Mouse (Mus musculus) heart, adult 2 months (tissue): ENCODE data around the gene Arhgef17. TPM values are rescaled to one million over a fixed set of nuclear protein-coding genes. Genes with fewer than 3 reads are reported as not detected.

Source experiments
- DNase-seq, 2 experiments: peaks; one replicate each; pipeline ENCODE4 v3.0.0; 2021
- H3K27ac ChIP-seq: fragments of 200-600 bp; 2 replicates; pipeline ENCODE4 v1.8.1; 2022
- H3K27me3 ChIP-seq: fragments of 200-500 bp; 2 replicates; pipeline ENCODE4 v1.6.1; 2012; ENCODE audit warnings: mild to moderate bottlenecking, low read length, inconsistent platforms, mixed read lengths; ENCODE audit not compliant: control insufficient read depth, insufficient read depth
- H3K36me3 ChIP-seq: fragments of 200-500 bp; 2 replicates; pipeline ENCODE4 v1.6.1; 2012; ENCODE audit warnings: low read length, inconsistent platforms; ENCODE audit not compliant: control insufficient read depth, insufficient read depth
- H3K4me1 ChIP-seq: fragments of 200-500 bp; 2 replicates; pipeline ENCODE4 v1.6.1; 2011; ENCODE audit warnings: low read length; ENCODE audit not compliant: control insufficient read depth, insufficient read depth
- H3K4me3 ChIP-seq: fragments of 200-600 bp; 2 replicates; pipeline ENCODE4 v1.8.1; 2022
- H3K79me2 ChIP-seq: fragments of 200-500 bp; replicated peaks from 2 replicates; pipeline ENCODE4 v1.6.1; 2012; ENCODE audit warnings: mild to moderate bottlenecking, inconsistent platforms, low read length, moderate library complexity, mixed read lengths; ENCODE audit not compliant: control insufficient read depth, insufficient read depth
- H3K9ac ChIP-seq: fragments of 200-500 bp; 2 replicates; pipeline ENCODE4 v1.6.1; 2012; ENCODE audit warnings: low read depth, mild to moderate bottlenecking, control low read depth, inconsistent platforms, low read length, mixed read lengths
- CTCF ChIP-seq: fragments of 200-600 bp; IDR thresholded peaks from 2 replicates; pipeline ENCODE4 v1.8.1; 2022; ENCODE audit warnings: antibody characterized with exemption, mild to moderate bottlenecking, moderate library complexity
- EP300 ChIP-seq: fragments of 200-500 bp; IDR thresholded peaks from 2 replicates; pipeline ENCODE4 v1.6.1; 2011; ENCODE audit warnings: low read depth, low read length, control low read depth; ENCODE audit not compliant: insufficient read depth
- POLR2A ChIP-seq: fragments of 200-500 bp; IDR thresholded peaks from 2 replicates; pipeline ENCODE4 v1.6.1; 2011; ENCODE audit warnings: mild to moderate bottlenecking, low read depth, low read length, control low read depth; ENCODE audit not compliant: insufficient read depth
- WGBS: fragments of 180-500 bp; shearing (Covaris S2); methylation state at CpG from one replicate; pipeline ENCODE4 v1.1.7; 2018; 5-methylcytosine and 5-hydroxymethylcytosine counted together
- intact Hi-C: fragments of 180-260 bp; cut with DNase I; formaldehyde crosslinking; loops from one replicate; pipeline ENCODE4 v1.15.1; 2025
- polyA plus RNA-seq: library from polyadenylated mRNA; depleted of rRNA; stranded (reverse); fragments of >200 nt; gene quantifications from 2 replicates; pipeline ENCODE4 v1.2.3, GENCODE M21; 2012
- total RNA-seq, 2 experiments: library from RNA; stranded (reverse); gene quantifications; 2 replicates each; pipeline ENCODE4 v1.2.3; 2021

The Arhgef17 gene
- total and polyA plus RNA-seq, 3 experiments: 23.4 to 28.4 (median 26.2) TPM

DNA sequence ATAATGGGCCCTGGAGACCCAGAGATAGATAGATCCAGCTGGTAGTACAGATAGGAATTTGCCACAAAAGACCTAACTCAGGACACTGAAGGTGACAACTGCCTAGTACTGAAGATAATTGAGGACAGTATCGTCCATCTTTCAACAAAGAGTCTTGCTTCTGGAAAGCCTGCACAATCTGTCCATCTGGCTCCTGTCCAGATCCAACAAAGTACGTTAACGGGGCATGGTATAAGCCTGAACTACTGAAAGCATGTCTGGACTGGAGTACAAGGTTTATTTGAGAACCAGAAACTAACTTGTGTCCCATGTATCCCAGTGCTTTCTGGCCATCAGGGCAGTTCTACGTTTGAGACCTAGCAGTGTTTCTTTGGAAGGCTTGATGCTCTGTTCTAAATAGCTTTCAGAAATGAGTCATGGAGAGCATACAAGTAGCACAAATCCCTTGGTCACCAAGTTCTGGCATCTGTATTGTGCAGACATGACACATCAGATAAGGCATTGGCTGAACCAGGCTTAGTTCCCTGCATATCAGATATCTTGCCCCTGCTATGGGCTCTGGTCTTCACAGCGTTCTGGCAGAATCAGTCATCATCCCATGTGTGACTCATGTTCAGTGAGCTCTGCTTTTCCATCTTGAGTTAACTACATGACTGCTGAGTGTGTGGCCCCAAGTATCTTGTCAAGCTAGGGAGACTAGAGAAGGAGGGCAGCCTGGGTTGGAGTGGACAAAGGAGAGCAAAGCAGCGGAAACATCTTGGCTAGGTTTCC lies 92.1 kb downstream of the Arhgef17 start:
- Histone ChIP-seq H3K27ac (no peak overlapping the region), H3K79me2 (no peaks in the 10 kb centered on the region), H3K4me1 (peaks cover 3% of the 10 kb centered on the region), H3K4me3 (no peak overlapping the region), H3K36me3 (no peaks in the 10 kb centered on the region), H3K27me3 (no peaks in the 10 kb centered on the region), H3K9ac (no peak overlapping the region)
- no peak for DNase-seq
- WGBS: 59% methylated on average over 6 of the region's 6 CpGs
- intact Hi-C loops: no loop called here
- TF ChIP-seq EP300 (no peak), CTCF (no peak), POLR2A (no peak)

- Histone ChIP-seq H3K36me3 (no peaks in the 10 kb centered on the region), H3K9ac (no peak overlapping the region), H3K4me3 (no peak overlapping the region), H3K27ac (no peak overlapping the region), H3K4me1 (peaks cover 3% of the 10 kb centered on the region; the same call in 1 of the 2 replicates), H3K27me3 (no peaks in the 10 kb centered on the region), H3K79me2 (no peaks in the 10 kb centered on the region)
- intact Hi-C loops: no loop called here
- no peak for DNase-seq
- WGBS: 37% methylated on average over 1 of the region's 1 CpGs
- TF ChIP-seq CTCF: no peak
- TF ChIP-seq EP300: no peak
- no peak for TF ChIP-seq POLR2A
Measured at GRCm38 (mm10) chr7:100837701-100838100, 94.2 kb downstream of the Arhgef17 start.

- WGBS: 92% methylated on average over 10 of the region's 10 CpGs
- Histone ChIP-seq H3K9ac (no peak overlapping the region), H3K79me2 (no peaks in the 10 kb centered on the region), H3K4me3 (no peak overlapping the region), H3K27me3 (no peaks in the 10 kb centered on the region), H3K36me3 (no peaks in the 10 kb centered on the region), H3K4me1 (peaks cover 3% of the 10 kb centered on the region; the same call in 1 of the 2 replicates), H3K27ac (no peak overlapping the region)
- intact Hi-C loops: no loop called here
- TF ChIP-seq CTCF (no peak), POLR2A (no peak), EP300 (no peak)
- DNase-seq: no peak
Measured at GRCm38 (mm10) chr7:100836657-100837056, 95.2 kb downstream of the Arhgef17 start.

- TF ChIP-seq EP300: no peak
- TF ChIP-seq POLR2A: no peak
- no peak for TF ChIP-seq CTCF
- 94% methylated on average over 6 of the region's 6 CpGs for WGBS
- Histone ChIP-seq H3K4me3 (no peak overlapping the region), H3K4me1 (peaks cover 3% of the 10 kb centered on the region; the same call in 1 of the 2 replicates), H3K27ac (no peak overlapping the region), H3K27me3 (no peaks in the 10 kb centered on the region), H3K9ac (no peak overlapping the region), H3K36me3 (no peaks in the 10 kb centered on the region), H3K79me2 (no peaks in the 10 kb centered on the region)
- intact Hi-C loops: no loop called here
- no peak for DNase-seq
Measured at GRCm38 (mm10) chr7:100835711-100836110, 96.2 kb downstream of the Arhgef17 start.

- no peak overlapping the region for H3K9ac ChIP-seq
- H3K4me3 ChIP-seq: no peak overlapping the region
- H3K27ac ChIP-seq: no peak overlapping the region
- intact Hi-C loops: no loop called here
- H3K36me3 ChIP-seq: no peaks in the 10 kb centered on the region
- no peaks in the 10 kb centered on the region for H3K27me3 ChIP-seq
- no peaks in the 10 kb centered on the region for H3K79me2 ChIP-seq
- H3K4me1 ChIP-seq: peaks cover 3% of the 10 kb centered on the region; the same call in 1 of the 2 replicates
- TF ChIP-seq EP300 (no peak), POLR2A (no peak), CTCF (no peak)
- WGBS: 92% methylated on average over 7 of the region's 7 CpGs
- no peak for DNase-seq
Measured at GRCm38 (mm10) chr7:100835168-100835567, 96.7 kb downstream of the Arhgef17 start.

GRCm38 (mm10) chr7:100833859-100834258 lies 98.0 kb downstream of the Arhgef17 start:
- no peak for DNase-seq
- WGBS: 81% methylated on average over 1 of the region's 1 CpGs
- TF ChIP-seq CTCF (no peak), POLR2A (no peak), EP300 (no peak)
- no peak overlapping the region for H3K27ac ChIP-seq
- H3K27me3 ChIP-seq: no peaks in the 10 kb centered on the region
- peaks cover 3% of the 10 kb centered on the region; the same call in 1 of the 2 replicates for H3K4me1 ChIP-seq
- intact Hi-C loops: no loop called here
- H3K36me3 ChIP-seq: no peaks in the 10 kb centered on the region
- no peak overlapping the region for H3K9ac ChIP-seq
- H3K79me2 ChIP-seq: no peaks in the 10 kb centered on the region
- no peak overlapping the region for H3K4me3 ChIP-seq
